Mouse (Mus musculus) cerebellum, postnatal 10 days (tissue): Measurements from ENCODE around the gene Ifnar2.

Experiments
- DNase-seq, 2 experiments: peaks; one replicate each; pipeline ENCODE4 v3.0.0; 2021; ENCODE audit warnings: mixed read lengths in 2 of 2

Gene Ifnar2

DNA sequence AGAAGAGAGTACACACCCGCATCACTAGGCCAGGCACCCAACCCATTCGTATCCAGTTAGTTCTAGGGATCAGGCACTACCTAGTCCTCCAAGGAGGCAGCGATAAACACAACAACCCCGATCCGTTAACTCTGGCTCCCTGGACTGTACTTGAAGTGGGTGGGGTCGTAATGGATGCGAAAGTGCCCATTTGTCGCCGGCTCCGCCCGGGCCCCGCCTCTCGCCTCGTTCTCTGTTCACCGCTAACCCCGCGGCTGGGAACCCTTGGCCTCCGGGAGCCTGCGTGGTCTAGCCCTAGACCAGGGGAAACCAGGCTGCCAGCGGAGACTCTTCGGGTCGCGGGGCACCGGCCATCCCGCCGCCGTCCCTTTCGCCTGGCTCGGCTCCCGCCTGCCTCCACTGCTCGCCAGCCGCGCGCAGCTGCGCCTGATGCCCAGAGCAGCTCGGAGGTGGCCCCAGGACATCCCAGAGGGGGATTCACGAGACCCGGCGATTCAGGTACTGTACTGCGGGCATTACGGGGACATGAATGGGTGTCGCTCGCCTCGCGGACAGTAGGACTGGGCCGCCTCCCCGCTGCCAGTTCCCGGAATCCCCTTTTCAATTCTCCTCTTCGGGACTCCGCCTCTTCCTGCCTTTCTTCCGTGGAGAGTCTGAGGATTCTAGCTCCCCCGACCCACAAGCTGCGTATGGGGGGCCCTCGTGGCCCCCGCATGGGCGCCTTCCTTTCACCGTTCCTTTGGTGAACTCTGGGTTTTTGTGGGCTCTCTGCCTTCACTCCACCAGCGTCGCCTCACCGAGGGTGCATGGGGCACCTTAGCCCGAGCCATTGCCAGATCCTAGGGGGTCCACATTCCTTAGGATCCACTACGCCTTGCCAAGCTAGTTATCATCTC, at the start of gene Ifnar2:
Ifnar2 (plus strand) TSS at position 207 of the 896 bp plus-strand sequence.
- DNase-seq = peak; percentile 82 to 85

DNA sequence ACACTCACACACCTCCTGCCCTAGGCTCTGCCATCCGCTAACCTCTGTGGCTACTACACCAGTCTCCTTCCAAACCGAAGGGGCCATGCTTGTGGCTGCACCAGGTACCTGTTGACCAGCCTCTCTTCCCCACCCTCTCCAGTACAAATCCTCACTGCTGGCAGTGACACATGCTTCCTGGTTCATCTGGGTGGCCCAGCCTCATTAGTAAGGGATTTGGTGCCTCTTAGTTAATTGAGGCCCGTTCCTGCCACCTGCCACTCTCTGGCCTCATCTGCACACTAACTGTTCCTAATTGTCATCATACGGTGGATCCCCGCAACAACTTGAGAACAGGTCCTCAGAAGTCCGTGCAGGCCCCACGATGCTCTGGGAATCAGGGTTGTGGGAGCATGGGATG, 45.0 kb upstream of the Ifnar2 start:
- peak; percentile 61 to 71 for DNase-seq

DNA sequence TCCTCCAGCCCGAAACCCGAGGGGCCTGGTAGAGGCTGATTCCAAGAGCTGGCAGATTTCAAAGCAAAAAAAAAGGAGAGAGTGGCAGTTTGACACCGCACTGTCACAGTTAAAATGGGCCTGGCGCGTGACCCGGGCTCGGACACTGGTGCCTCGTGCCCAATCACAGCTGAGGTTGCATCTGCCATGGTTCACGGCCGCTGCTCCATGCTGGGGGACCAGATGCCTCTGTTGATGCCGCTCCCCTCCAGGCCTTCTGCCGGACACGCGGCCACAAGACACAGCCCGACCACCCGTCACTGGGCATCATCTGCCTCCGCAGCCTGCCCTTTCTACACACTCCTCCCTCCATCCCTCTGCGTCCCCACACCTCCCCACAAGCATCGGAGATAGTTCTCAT, 43.7 kb upstream of the Ifnar2 start:
- peak; percentile 95 to 97 for DNase-seq

DNA sequence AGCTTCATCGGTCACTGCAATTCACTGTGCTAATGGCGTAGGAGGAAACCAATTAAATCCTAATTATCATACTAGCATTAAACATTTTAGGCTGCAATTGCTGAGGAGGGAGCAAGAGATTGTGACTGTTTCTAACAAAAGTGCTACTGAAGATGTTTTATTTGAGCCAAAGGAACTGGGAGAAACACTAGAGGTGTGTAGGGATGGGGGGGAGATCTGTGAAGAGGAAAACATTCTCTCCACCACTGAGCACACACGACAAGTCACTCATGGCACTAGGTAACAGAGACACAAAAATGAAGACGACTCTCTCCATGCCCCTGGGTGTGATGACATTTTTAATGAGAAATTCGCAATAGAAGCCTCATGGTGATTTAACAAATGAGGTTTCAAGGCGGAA, 42.1 kb upstream of the Ifnar2 start:
- DNase-seq = no peak

DNA sequence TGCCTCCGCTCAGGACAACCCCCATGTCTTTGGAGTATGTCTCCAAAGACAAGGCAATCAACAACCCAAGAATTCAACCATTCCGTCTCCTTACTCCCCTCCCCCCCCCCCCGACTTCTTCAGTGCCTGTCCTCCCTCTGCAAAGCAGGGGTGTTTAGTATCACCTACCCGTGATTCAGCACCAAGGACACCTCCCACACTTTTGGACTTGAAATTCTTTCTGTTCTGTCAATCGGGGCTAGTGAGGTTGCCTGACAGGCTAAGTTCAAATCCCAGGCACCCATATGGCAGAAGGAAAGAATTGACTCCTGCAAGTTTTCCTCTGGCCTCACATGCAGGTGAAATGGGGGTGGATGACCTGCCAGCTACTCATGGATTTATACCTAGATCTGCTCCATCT, 41.4 kb upstream of the Ifnar2 start:
- DNase-seq = no peak

DNA sequence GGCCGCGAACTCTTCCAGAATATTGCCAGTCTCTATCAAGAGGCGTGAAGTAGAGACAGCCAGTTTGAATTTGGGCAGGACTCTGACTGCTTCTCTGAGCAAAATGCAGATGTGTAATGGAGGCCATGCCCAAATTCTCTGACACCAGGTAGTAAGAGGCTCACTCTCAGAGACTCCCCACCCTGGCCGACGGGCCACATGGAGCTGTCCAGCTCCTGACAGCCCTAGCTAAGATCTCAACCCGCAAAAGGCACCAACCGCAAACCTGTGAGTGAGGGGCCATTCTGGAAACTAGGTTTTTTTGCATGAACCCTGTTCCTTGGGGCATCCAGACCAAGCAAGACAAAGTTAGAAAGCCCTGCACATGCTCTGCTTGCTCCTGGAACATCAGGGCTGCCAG, 39.7 kb upstream of the Ifnar2 start:
- DNase-seq = no peak

DNA sequence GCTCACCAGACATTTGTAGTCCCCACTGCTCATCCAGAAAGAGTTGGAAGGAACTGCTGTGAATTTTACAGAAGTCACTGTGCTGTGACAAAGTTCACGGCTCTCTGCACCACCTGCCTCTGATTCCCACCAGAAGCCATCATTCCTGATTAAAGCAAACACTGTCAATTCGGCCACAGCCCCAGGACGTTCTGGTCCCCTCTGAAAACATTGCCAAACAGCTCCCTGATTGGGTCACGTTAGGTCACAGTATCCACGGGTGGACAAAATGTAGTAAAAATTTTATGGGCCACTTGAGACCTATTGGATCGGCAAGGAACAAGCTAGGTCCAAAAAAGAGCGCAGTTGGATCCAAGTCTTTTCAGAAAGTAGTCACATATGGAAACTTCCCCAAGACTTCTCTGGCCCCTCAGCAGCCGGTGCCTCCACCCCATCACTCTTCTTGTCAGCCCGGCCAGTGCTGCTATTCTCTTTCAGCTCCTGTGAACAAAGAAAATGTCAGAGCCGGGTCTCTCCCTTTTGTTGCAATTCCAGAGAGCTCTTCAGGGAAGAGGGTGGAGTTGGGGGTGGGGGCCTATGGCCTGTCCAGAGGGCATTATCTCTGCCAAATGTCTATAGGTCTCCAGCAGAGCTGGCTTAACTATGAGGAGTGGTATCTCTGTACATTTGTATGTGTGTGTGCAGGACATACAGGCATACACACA, 38.2 kb upstream of the Ifnar2 start:
- peak in 1 of 2 experiments; percentile 54 for DNase-seq

DNA sequence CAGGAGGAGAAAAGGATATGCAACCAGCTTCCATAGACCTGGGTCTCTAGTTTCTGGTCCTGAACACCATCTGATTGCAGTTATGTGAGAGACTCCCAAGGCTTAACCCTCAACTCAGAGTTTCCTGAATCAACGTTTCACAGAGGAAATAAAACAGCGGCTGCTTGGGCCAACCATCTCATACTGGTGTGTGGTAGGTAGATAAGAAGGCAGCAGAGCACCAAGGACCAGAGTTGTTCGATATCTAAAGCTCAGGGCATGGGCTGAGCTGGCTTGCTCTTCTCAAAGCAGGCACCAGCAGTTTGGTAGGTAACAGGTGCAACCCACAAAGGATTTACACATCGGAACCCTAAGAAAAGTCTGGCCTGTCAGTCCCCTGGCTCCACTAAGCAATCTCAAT, 35.8 kb upstream of the Ifnar2 start:
- DNase-seq = no peak

DNA sequence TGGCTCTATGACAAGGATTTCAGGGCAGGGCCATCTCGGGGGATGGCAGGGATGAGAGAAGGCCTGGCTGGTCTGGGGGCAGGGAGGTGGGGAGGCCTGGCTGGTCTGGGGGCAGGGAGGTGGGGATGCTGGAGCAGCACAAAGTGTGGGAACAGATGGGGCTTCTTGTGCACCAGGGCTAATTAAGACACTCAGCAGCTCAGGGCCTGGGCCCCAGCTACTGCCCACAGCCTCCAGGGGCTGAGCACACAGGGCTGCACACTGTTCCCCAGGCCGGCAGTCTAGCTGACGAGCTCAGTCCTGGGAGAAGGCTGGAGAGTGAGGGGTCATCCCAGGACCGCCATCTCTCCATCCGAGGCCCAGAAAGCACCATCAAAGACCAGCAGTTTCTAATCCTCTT, 35.1 kb upstream of the Ifnar2 start:
- DNase-seq = peak in 1 of 2 experiments; percentile 38

DNA sequence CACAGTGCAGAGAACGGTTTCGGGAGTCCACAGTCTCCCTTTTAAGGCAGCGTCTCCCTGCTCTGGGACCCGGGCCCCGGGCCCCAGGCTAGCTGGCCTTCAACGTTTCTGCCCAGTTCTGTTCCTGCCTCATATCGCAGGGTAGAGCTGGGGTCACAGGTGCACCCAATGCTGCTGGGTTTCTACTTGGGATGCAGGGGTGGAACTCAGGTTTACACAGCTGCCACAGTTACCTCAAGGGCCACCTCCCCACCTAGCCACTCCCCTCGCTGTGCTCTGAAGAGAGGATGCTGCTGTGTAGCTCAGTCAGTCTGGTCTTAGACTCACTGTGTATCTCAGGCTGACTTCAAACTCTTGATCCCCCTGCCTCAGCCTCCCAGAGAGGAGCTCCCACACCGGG, 26.1 kb upstream of the Ifnar2 start:
- no peak for DNase-seq

DNA sequence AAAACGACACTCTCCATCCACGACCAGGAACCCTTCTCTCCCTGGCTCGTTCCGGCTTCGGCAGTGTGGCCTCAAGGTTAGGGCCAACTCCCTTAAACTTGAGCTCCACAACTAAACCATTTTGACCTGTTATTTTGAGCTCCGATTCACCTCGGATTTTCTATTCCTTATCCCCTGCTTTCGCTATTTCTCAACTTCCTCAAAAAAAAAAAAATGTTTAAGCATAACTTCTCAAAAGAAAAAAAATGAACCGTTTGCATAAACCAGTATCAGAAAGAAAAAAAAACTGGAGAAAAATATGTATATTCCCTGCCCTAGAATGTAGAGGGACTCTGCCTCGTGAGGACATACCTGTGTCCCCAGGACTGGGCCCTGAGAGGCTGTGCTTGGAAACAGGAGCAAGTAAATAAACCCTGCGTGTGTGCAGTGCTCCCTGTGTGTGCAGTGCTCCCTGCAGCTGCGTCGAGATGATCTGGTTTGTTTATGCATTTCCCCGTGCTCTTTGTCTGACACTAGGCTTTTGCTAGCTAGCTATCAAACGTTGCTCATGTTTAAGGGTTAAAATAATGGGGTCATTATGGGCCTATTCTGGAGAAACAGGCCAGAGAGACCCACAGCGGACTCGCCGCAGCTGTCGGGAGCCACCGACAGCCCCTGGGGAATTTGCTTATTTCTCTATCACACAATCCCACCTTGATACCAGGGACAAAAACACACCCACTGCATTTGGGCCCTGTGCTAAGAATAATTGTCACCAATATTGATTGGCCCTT, 24.9 kb upstream of the Ifnar2 start:
- DNase-seq = no peak

DNA sequence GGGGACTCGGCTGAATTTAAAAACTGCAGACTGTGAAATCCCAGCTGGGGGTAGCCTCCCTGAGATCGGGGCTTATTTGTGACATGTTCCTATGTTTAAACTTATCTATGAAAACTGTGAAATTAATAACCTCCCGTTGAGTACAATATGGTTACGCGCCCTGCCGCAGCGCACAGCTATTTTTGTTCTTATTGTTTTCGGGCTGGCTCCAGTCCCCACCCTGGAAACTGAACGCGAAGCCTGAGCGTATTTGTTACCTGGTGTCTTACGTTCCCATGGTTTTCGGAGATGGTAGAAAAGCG, 24.4 kb upstream of the Ifnar2 start:
- DNase-seq = peak in 1 of 2 experiments; percentile 39

DNA sequence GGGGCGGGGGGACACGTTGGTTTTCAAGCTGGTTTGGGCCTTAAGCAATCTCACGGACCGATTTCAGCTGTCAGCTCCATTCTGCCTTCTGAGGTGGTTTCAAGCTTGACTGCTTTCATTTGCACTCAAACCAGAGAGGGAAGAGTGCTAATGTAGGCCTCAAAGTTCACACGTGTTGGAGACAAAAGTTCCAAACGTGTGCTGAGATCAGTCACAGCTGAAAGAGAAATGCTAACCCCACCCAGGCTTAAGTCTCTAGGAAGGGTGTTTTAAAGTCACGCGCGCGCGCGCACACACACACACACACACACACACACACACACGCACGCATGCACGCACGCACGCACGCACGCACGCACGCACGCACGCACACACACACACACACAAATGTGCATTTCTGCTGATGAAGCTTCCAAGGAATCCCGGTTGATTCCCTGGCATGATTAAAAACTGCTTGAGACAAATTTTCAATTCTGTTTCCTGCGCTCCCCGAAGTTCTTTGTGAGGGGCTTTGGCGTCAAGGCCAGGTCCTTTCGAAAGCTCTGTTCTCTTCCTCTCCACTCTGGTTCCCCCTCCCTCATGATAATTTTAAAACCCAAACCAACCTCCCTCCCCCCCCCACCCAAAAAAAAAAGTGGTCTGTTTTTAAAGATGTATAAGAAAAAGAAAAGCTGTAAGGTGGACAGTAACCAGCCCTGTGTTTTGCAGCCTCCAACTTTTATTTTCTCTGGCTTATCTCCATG, 23.8 kb upstream of the Ifnar2 start:
- DNase-seq = peak in 1 of 2 experiments; percentile 39

DNA sequence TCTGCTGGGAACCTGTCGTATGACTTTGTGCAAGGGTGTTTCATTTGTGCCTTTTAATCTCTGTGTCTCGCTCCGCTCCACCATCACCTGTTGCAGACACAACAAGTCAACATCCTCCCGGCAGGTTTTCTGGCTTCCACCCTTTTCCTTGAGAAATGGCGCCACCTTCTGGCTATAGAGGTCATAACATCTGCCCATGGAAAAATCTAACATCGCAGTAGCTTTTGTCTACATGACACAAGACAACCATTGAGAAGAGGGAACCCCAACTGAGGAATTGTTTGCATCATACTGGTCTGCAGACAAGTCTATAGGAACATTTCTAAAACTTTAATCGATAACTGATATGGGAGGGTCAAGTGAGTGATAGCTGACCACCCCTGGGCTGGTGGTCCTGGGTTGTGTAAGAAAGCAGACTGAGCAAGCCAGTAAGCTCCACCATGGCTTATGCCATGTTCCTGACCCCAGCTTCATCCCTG, 20.5 kb upstream of the Ifnar2 start:
- DNase-seq = peak; percentile 91 to 94

DNA sequence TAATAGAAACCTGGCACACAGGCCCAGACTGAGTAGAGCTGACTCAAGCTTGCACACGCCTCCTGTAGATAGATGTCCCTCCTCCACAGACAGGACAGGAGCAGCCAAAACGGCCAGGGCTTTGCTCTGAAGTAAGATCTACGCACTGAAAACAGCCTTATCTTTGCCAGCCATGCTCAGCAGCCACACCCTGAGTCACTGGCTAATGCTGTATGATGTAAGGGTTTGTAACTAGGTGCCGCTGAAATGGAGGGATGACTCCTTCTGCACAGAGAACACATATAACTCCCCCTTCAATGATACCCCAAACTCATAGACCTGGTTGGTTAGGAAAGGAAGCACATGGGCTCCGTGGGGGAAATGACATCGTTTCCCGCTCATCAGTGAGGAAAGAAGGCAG, 19.8 kb upstream of the Ifnar2 start:
- DNase-seq = no peak

DNA sequence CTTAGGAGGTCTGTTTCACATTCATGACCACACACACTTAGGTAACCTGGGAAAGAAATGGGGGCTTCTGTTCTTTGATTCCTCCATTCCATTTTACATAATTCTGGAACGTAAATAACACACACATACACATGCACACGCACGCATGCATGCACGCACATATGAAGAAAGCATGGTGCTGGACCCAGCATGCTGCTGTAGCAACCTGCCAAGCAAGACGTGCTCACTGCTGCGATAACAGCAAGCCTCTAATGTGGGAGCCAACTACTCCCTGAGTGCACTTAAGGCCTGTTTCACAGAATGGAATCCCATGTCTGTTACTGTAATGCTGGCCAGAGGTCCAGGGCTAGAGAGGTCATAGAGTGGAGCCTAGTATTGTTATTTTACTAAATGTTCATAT, 19.4 kb upstream of the Ifnar2 start:
- no peak for DNase-seq

DNA sequence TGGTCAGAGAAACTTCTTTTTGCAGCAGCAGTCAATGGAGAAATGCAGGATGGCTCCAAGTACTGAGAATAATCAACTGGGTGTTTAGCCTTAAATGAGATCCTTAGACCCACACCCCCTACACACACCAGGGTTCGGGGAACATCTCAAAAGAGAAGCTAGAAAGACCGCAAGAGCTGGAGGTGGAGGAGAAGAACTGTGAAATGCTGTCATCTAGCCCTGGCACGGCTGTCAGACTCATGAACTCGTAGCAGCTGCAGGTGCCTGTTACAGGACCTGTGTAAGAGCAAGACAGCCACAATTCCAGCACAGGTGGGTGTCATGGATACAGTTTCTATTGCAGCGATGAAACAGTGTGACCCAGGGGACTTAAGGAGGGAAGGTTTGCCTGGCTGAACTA, 18.9 kb upstream of the Ifnar2 start:
- no peak for DNase-seq

DNA sequence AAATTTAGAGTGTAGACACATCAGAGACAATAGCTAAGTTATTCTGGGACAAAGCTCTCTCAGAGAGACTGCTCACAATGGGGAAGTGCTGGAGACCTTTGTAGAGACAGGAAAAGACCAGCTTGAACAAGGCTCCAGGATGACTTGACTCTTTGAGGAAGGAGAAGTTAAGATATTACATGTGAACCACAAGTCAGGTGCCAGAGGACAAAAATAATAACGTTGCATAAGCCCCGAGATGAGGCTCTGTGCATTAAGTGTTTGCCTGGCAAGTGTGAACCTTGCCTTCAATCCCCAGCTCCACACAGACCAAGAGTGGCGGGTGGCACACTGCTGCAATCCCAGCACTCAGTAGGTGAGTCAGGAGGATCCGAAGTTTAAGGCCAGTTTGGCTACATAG, 18.0 kb upstream of the Ifnar2 start:
- DNase-seq = no peak

DNA sequence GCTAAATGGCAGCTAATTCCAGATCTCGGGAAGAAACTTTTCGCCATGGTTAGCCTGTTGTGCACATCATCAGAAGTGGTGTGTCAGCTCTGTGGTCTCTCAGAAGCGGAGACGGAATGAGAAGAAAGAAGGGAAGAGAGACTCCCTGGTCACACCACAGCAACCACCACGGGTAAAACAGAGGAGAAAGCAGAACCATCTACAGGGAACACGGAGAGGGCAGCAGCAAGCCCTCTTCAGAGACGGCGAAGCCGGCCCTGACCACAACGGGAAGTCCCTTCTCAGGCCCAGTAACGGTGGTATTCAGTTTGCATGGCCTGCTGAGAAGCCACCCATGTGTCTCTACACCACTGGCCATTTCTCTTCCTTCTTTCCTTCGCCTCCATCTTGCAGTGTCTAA, 17.4 kb upstream of the Ifnar2 start:
- no peak for DNase-seq

DNA sequence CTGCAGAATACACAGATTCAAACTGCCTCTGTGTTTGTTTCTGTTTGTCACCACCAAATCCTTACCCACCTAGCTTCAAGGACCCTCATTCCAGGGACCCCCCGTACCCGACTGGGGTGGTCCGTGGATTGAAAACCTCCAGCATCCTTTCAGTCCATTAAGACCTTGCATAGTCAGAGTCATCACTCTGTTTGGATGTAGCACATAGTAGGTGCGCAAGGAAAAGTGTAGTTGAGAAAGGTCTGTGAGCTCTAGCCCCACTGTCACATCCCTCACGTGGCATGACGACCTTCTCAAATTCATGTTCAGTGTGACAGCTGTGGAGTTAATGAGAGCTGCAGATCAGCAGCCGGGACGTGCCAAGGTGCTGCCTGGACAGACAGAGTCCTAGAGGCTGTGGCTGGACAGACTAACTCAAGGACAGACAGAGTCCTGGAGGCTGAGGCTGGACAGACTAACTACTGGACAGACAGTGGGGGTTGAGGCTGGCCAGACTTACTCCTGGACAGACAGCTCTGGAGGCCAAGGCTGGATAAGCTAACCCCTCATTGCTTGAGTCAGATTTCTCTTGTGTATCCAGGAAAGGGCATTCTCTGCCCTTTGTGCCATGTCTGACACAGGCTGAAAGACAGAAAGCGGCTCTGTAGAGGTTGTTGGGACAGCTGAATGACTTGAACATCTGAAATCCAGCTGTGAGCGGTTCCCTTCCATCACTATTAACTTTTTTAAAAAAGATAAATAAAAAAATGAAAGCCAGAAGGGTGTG, 15.6 kb upstream of the Ifnar2 start:
- no peak for DNase-seq

DNA sequence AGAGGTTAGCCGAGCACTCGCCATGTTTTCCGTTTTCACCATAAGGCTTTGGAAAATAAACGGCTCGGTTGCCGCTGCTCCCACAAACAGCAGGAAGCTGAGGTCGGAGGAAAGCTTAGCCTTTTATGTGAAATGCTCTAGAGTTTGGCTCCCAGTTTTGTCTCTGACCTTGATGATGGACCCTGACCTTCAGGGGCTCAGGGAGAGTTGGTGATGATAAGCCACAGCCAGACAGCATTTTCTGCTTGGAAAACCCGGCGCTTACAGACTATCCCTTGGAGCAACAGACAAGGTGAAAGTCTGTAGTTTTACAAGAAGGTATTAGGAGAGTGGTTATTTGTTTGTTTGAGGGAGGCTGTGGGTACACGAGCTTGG, 15.1 kb upstream of the Ifnar2 start:
- DNase-seq = no peak

DNA sequence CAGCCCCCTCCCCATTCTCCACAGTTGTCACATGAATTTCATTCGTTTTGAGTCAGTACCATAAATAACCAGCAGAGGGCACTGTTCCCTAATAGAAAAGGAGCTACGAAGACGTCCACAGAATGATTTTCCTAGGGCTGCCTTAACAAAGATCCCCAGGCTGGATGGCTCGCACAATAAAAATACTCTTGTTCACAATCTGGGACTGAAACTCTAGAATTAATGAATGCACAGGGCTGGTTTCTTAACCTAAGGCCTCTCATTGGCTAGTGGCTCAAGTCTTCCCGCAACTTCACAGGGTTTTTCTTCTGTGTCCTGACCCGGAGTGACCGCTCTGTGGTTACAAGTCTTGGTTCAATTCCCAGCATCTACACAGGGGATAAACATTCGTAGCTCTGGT, 14.0 kb upstream of the Ifnar2 start:
- DNase-seq = peak; percentile 83 to 93
